Mouse (Mus musculus): ENCODE data around the gene Rtp2. TPM values are rescaled to one million over a fixed set of nuclear protein-coding genes. Genes with fewer than 3 reads are reported as not detected.

Rtp2 gene
- total and polyA plus RNA-seq, 3 experiments: not detected

GRCm38 (mm10) chr16:23958938-23959337 is 26.7 kb upstream of the Rtp2 start:
- no peak overlapping the region for H3K9ac ChIP-seq (ENCODE audit: low read depth, low read length)
- no peak overlapping the region for H3K4me3 ChIP-seq
- H3K36me3 ChIP-seq (ENCODE audit: control insufficient read depth, insufficient read depth, low read length): no peaks in the 10 kb centered on the region
- H3K27ac ChIP-seq: no peak overlapping the region
- no peaks in the 10 kb centered on the region for H3K79me2 ChIP-seq (replicated peaks; ENCODE audit: control insufficient read depth, insufficient read depth, low read length)
- intact Hi-C loops (cut with DNase I): no loop called here
- H3K4me1 ChIP-seq (ENCODE audit: control insufficient read depth, insufficient read depth, low read length): no peaks in the 10 kb centered on the region
- no peak for DNase-seq
- H3K27me3 ChIP-seq (ENCODE audit: control insufficient read depth, insufficient read depth, low read length): no peaks in the 10 kb centered on the region
- TF ChIP-seq CTCF (IDR thresholded peaks at IDR 0.05) (no peak), POLR2A (IDR thresholded peaks at IDR 0.05; ENCODE audit: insufficient read depth, low read depth, low read length) (no peak), EP300 (IDR thresholded peaks at IDR 0.05; ENCODE audit: insufficient read depth, low read depth, low read length) (no peak)

- no peaks in the 10 kb centered on the region for H3K27me3 ChIP-seq (ENCODE audit: control insufficient read depth, insufficient read depth, low read length)
- H3K27ac ChIP-seq: no peak overlapping the region
- H3K9ac ChIP-seq (ENCODE audit: low read depth, low read length): no peak overlapping the region
- H3K4me1 ChIP-seq (ENCODE audit: control insufficient read depth, insufficient read depth, low read length): no peaks in the 10 kb centered on the region
- H3K4me3 ChIP-seq: no peak overlapping the region
- 5% methylated on average over 1 of the region's 1 CpGs for WGBS
- intact Hi-C loops (cut with DNase I): loop anchor here (1.0 to 5.0 kb wide), 3 partner anchors 55 to 502 kb away; no protein-coding TSS in a partner anchor
- no peaks in the 10 kb centered on the region for H3K79me2 ChIP-seq (replicated peaks; ENCODE audit: control insufficient read depth, insufficient read depth, low read length)
- H3K36me3 ChIP-seq (ENCODE audit: control insufficient read depth, insufficient read depth, low read length): no peaks in the 10 kb centered on the region
- DNase-seq: no peak
- TF ChIP-seq POLR2A (IDR thresholded peaks at IDR 0.05; ENCODE audit: insufficient read depth, low read depth, low read length) (no peak), EP300 (IDR thresholded peaks at IDR 0.05; ENCODE audit: insufficient read depth, low read depth, low read length) (no peak), CTCF (IDR thresholded peaks at IDR 0.05) (no peak)
Observed at GRCm38 (mm10) chr16:23953959-23954260, 21.7 kb upstream of the Rtp2 start.

GRCm38 (mm10) chr16:23953189-23953958 is 21.2 kb upstream of the Rtp2 start:
- no peaks in the 10 kb centered on the region for H3K27me3 ChIP-seq (ENCODE audit: control insufficient read depth, insufficient read depth, low read length)
- peak in 1 of 2 experiments; percentile 24 for DNase-seq
- H3K79me2 ChIP-seq (replicated peaks; ENCODE audit: control insufficient read depth, insufficient read depth, low read length): no peaks in the 10 kb centered on the region
- 39% methylated on average over 11 of the region's 11 CpGs for WGBS
- intact Hi-C loops (cut with DNase I): loop anchor here (1.0 to 5.0 kb wide), 3 partner anchors 55 to 501 kb away; no protein-coding TSS in a partner anchor
- no peaks in the 10 kb centered on the region for H3K4me1 ChIP-seq (ENCODE audit: control insufficient read depth, insufficient read depth, low read length)
- TF ChIP-seq CTCF (IDR thresholded peaks at IDR 0.05) (peak; percentile 81), POLR2A (IDR thresholded peaks at IDR 0.05; ENCODE audit: insufficient read depth, low read depth, low read length) (no peak)
- H3K27ac ChIP-seq: no peak overlapping the region
- no peaks in the 10 kb centered on the region for H3K36me3 ChIP-seq (ENCODE audit: control insufficient read depth, insufficient read depth, low read length)
- H3K4me3 ChIP-seq: no peak overlapping the region
- H3K9ac ChIP-seq (ENCODE audit: low read depth, low read length): no peak overlapping the region

- WGBS: 70% methylated on average over 4 of the region's 4 CpGs
- no peaks in the 10 kb centered on the region for H3K27me3 ChIP-seq (ENCODE audit: control insufficient read depth, insufficient read depth, low read length)
- intact Hi-C loops (cut with DNase I): loop anchor here (2.0 to 5.0 kb wide), 2 partner anchors 53 to 500 kb away; no protein-coding TSS in a partner anchor
- no peak overlapping the region for H3K4me3 ChIP-seq
- TF ChIP-seq CTCF (IDR thresholded peaks at IDR 0.05) (no peak), POLR2A (IDR thresholded peaks at IDR 0.05; ENCODE audit: insufficient read depth, low read depth, low read length) (no peak), EP300 (IDR thresholded peaks at IDR 0.05; ENCODE audit: insufficient read depth, low read depth, low read length) (no peak)
- no peak for DNase-seq
- H3K27ac ChIP-seq: no peak overlapping the region
- H3K9ac ChIP-seq (ENCODE audit: low read depth, low read length): no peak overlapping the region
- H3K79me2 ChIP-seq (replicated peaks; ENCODE audit: control insufficient read depth, insufficient read depth, low read length): no peaks in the 10 kb centered on the region
- H3K36me3 ChIP-seq (ENCODE audit: control insufficient read depth, insufficient read depth, low read length): no peaks in the 10 kb centered on the region
- H3K4me1 ChIP-seq (ENCODE audit: control insufficient read depth, insufficient read depth, low read length): no peaks in the 10 kb centered on the region
Observed at GRCm38 (mm10) chr16:23952101-23952727, 20.0 kb upstream of the Rtp2 start.

GRCm38 (mm10) chr16:23947654-23948053 is 15.5 kb upstream of the Rtp2 start:
- intact Hi-C loops (cut with DNase I): no loop called here
- DNase-seq: no peak
- H3K9ac ChIP-seq (ENCODE audit: low read depth, low read length): no peak overlapping the region
- H3K4me3 ChIP-seq: no peak overlapping the region
- no peaks in the 10 kb centered on the region for H3K4me1 ChIP-seq (ENCODE audit: control insufficient read depth, insufficient read depth, low read length)
- no peak for TF ChIP-seq POLR2A (IDR thresholded peaks at IDR 0.05; ENCODE audit: insufficient read depth, low read depth, low read length)
- TF ChIP-seq EP300 (IDR thresholded peaks at IDR 0.05; ENCODE audit: insufficient read depth, low read depth, low read length): no peak
- peak; percentile 31; the same call in 1 of the 2 replicates for TF ChIP-seq CTCF (IDR thresholded peaks at IDR 0.05)
- H3K36me3 ChIP-seq (ENCODE audit: control insufficient read depth, insufficient read depth, low read length): no peaks in the 10 kb centered on the region
- H3K27me3 ChIP-seq (ENCODE audit: control insufficient read depth, insufficient read depth, low read length): no peaks in the 10 kb centered on the region
- H3K79me2 ChIP-seq (replicated peaks; ENCODE audit: control insufficient read depth, insufficient read depth, low read length): no peaks in the 10 kb centered on the region
- no peak overlapping the region for H3K27ac ChIP-seq
- WGBS: 90% methylated on average over 6 of the region's 6 CpGs

GRCm38 (mm10) chr16:23944801-23945200 is 12.6 kb upstream of the Rtp2 start:
- H3K36me3 ChIP-seq (ENCODE audit: control insufficient read depth, insufficient read depth, low read length): no peaks in the 10 kb centered on the region
- no peak for TF ChIP-seq EP300 (IDR thresholded peaks at IDR 0.05; ENCODE audit: insufficient read depth, low read depth, low read length)
- TF ChIP-seq POLR2A (IDR thresholded peaks at IDR 0.05; ENCODE audit: insufficient read depth, low read depth, low read length): no peak
- no peak for TF ChIP-seq CTCF (IDR thresholded peaks at IDR 0.05)

More at GRCm38 (mm10) chr16:23944801-23945200, 12.6 kb upstream of the Rtp2 start:
- H3K27ac ChIP-seq: no peak overlapping the region
- no peak for DNase-seq
- WGBS: 7% methylated on average over 3 of the region's 3 CpGs
- H3K27me3 ChIP-seq (ENCODE audit: control insufficient read depth, insufficient read depth, low read length): no peaks in the 10 kb centered on the region
- no peak overlapping the region for H3K9ac ChIP-seq (ENCODE audit: low read depth, low read length)
- no peak overlapping the region for H3K4me3 ChIP-seq
- H3K4me1 ChIP-seq (ENCODE audit: control insufficient read depth, insufficient read depth, low read length): no peaks in the 10 kb centered on the region
- intact Hi-C loops (cut with DNase I): no loop called here
- H3K79me2 ChIP-seq (replicated peaks; ENCODE audit: control insufficient read depth, insufficient read depth, low read length): no peaks in the 10 kb centered on the region

Data from heart, adult 2 months (tissue).